Mouse (Mus musculus): ENCODE data around the gene Zfp622.
"Not testable (repeated sequence)": the region's sequence is repeated elsewhere in the genome, so short reads cannot be mapped to it uniquely, and the experiment has no call there.

Gene Zfp622

DNA sequence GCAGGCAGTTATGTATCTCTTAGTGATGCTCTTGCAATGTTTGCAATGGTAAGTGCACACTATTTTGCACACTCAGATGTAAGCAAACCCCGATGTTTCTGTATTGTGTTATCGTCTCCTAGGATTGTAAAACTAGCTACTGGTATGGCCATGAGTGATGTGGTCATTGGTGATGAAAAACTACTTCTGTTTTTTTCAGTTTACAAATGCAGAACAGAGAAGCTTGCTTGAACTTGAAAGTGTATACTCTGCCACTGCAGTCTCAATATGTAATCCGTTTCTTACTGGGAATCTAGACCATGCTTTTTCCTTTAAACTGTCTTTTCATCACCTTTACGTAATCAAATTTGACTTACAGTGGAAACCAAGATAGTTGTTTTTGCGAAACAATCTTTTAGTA lies 11.4 kb upstream of the Zfp622 start:
- no peak for DNase-seq

GRCm38 (mm10) chr15:25974352-25974751 lies 9.8 kb upstream of the Zfp622 start:
- no peak for DNase-seq

GRCm38 (mm10) chr15:25975810-25976209 lies 8.4 kb upstream of the Zfp622 start:
- no peak for DNase-seq

DNA sequence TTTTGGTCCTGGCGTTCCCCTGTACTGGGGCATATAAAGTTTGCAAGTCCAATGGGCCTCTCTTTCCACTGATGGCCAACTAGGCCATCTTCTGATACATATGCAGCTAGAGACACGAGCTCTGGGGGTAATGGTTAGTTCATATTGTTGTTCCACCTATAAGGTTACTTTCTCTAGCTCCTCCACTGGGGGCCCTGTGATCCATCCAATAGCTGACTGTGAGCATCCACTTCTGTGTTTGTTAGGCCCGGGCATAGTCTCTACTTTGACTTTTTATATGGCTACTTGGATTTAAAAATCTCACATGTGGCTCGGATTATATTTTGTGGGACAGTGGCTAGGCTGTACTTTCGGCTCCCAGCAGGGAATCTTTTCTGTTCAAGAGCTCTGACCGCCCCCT lies 552 bp upstream of the Zfp622 start:
- DNase-seq, result not testable (repeated sequence)

GRCm38 (mm10) chr15:25984734-25985492 lies 747 bp downstream of the Zfp622 start:
- DNase-seq, result peak; percentile 4

- DNase-seq, result peak; percentile 65
Measured at GRCm38 (mm10) chr15:25992992-25993727, 9.0 kb downstream of the Zfp622 start.

GRCm38 (mm10) chr15:25995521-25995920 lies 11.4 kb downstream of the Zfp622 start:
- no peak for DNase-seq

- not testable (repeated sequence) for DNase-seq
Measured at GRCm38 (mm10) chr15:25999545-25999944, 15.4 kb downstream of the Zfp622 start.

- DNase-seq, result no peak
Measured at GRCm38 (mm10) chr15:26008621-26009020, 24.5 kb downstream of the Zfp622 start.

DNA sequence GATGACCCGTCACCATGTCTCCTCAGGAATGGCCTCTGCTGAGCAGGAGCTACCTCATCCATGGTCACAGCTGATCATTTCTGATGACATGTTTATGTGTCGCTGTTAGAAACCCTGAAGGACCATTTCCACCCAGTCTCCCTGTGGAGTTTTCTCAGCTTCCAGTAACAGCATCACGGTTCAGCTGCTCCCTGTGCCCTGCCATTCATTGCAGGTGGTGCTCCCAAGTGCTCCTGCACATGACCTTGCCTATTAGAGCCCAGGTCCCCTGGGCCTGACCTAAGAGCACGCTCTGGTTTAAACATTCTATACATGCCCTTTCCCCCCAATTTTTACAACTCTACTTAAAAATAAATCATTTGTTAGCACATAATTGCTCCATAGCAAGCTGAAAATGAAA lies 28.7 kb downstream of the Zfp622 start:
- DNase-seq, result no peak

DNA sequence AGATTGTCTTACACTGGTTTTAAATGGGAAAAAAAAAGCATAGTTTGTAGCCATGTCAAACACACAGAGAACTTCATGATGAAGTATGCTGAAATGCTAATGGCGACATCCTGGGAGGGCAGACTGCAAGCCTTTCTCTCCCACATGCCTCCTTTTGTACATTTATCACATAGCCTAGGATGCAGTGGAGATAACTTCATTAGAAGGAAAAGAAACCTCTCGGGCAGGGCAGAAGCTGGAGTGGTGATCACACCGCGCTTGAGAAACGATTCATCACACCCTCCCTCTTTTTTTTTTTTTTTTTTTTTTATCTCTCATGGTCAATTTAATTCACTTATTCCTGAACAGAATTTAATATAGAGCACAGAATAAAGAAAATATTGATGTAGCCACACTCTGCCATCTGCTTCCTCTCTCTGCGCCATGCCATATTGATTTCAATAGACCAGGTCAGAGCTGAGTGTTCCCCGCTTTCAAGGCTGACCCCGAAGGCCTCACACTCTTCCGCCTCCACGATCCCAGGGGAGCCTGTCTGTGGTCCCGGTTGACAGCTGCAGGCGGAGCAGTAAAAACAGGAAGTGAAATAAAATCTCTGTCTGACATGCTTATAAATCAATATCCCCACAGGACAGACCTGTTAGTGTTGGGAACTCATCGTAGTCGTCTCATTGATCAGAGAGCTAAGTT lies 32.0 kb downstream of the Zfp622 start:
- peak; percentile 7 for DNase-seq

- no peak for DNase-seq
Measured at GRCm38 (mm10) chr15:26021721-26022120, 37.6 kb downstream of the Zfp622 start.

DNA sequence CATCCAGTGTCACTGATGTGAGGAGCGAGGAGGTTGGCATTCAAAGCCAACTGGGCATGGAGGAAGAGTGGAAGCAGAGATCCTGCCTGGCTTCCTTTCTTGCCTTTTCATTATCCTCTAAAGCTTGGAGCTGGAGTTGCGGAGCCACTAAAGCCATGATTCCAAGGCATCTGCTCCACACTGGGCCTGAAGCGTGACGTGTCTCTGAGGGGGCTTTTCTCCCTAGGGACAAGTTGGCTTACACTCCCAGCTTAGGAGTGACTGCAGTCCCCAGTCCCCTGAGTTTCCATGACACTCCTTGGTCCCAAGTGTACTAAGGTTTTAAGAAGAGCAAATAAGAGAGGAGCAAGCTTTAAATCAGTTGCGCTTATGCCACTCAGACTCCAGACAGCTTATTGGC lies 38.5 kb downstream of the Zfp622 start:
- no peak for DNase-seq

- no peak for DNase-seq
Measured at GRCm38 (mm10) chr15:26031692-26032091, 47.5 kb downstream of the Zfp622 start.

DNA sequence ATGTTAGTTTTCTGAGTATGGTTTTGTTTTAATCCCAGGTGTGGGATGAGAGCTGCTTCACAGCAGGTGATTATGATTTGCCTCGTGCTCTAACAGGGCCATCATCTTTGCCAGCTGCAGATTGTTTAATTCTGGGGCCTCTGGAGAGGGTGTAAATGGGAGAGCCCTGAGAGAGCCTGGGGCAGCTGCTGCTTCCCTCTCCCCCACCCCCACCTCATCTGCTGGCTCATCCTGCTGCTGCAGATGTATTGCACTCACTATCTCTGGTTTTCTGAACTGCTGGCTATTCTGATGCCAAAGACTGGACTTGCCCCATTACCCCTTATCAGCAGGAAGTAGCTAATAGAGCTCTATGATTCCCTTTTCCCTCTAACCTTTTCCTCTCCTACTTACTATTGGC lies 56.4 kb downstream of the Zfp622 start:
- DNase-seq, result no peak

GRCm38 (mm10) chr15:26041196-26041947 lies 57.2 kb downstream of the Zfp622 start:
- DNase-seq, result no peak
